Mouse (Mus musculus): ENCODE measurements around the gene Fam107a. TPM values are rescaled to one million over a fixed set of nuclear protein-coding genes. Genes with fewer than 3 reads are reported as not detected.
"Not testable (repeated sequence)": the region's sequence is repeated elsewhere in the genome, so short reads cannot be mapped to it uniquely, and the experiment has no call there.

Gene Fam107a
- total and polyA plus RNA-seq, 2 experiments from 2014 or later, result 2.8 to 23.5 TPM

GRCm38 (mm10) chr14:8306884-8307283 is 10.9 kb downstream of the Fam107a start:
- Histone ChIP-seq H3K4me2 (ENCODE audit: low read depth) (no peak overlapping the region), H3K4me1 (ENCODE audit: insufficient read depth) (no peaks in the 10 kb centered on the region), H3K4me3 (ENCODE audit: low read depth, low read length) (no peak overlapping the region), H3K27ac (ENCODE audit: low read depth, low read length) (no peak overlapping the region), H3K27me3 (ENCODE audit: insufficient read depth, low read length) (no peaks in the 10 kb centered on the region), H3K9ac (no peak overlapping the region), H3K36me3 (ENCODE audit: insufficient read depth) (no peaks in the 10 kb centered on the region), H3K9me3 (ENCODE audit: low read length) (no peaks in the 10 kb centered on the region)
- ATAC-seq (no peak), DNase-seq (no peak)
- 88% methylated on average over 6 of the region's 6 CpGs for WGBS
- TF ChIP-seq CTCF (IDR thresholded peaks at IDR 0.05; ENCODE audit: low read depth), result no peak

GRCm38 (mm10) chr14:8305014-8305413 is 12.8 kb downstream of the Fam107a start:
- DNase-seq (no peak), ATAC-seq (peak; percentile 45; the same call in 1 of the 2 replicates)
- Histone ChIP-seq H3K27me3 (ENCODE audit: insufficient read depth, low read length) (no peaks in the 10 kb centered on the region), H3K4me2 (ENCODE audit: low read depth) (no peak overlapping the region), H3K27ac (ENCODE audit: low read depth, low read length) (no peak overlapping the region), H3K9ac (no peak overlapping the region), H3K4me3 (ENCODE audit: low read depth, low read length) (no peak overlapping the region), H3K36me3 (ENCODE audit: insufficient read depth) (no peaks in the 10 kb centered on the region), H3K4me1 (ENCODE audit: insufficient read depth) (no peaks in the 10 kb centered on the region), H3K9me3 (ENCODE audit: low read length) (no peaks in the 10 kb centered on the region)
- 58% methylated on average over 3 of the region's 3 CpGs for WGBS
- no peak for TF ChIP-seq CTCF (IDR thresholded peaks at IDR 0.05; ENCODE audit: low read depth)

GRCm38 (mm10) chr14:8304082-8304481 is 13.7 kb downstream of the Fam107a start:
- Histone ChIP-seq H3K9me3 (ENCODE audit: low read length) (no peaks in the 10 kb centered on the region), H3K9ac (no peak overlapping the region), H3K4me1 (ENCODE audit: insufficient read depth) (no peaks in the 10 kb centered on the region), H3K36me3 (ENCODE audit: insufficient read depth) (no peaks in the 10 kb centered on the region), H3K27me3 (ENCODE audit: insufficient read depth, low read length) (no peaks in the 10 kb centered on the region), H3K4me2 (ENCODE audit: low read depth) (no peak overlapping the region), H3K4me3 (ENCODE audit: low read depth, low read length) (no peak overlapping the region), H3K27ac (ENCODE audit: low read depth, low read length) (no peak overlapping the region)
- no peak for TF ChIP-seq CTCF (IDR thresholded peaks at IDR 0.05; ENCODE audit: low read depth)
- ATAC-seq, result no peak
- DNase-seq, result no peak

- Histone ChIP-seq H3K4me3 (ENCODE audit: low read depth, low read length) (no peak overlapping the region), H3K27me3 (ENCODE audit: insufficient read depth, low read length) (no peaks in the 10 kb centered on the region), H3K9me3 (ENCODE audit: low read length) (no peaks in the 10 kb centered on the region), H3K27ac (ENCODE audit: low read depth, low read length) (no peak overlapping the region), H3K4me1 (ENCODE audit: insufficient read depth) (no peaks in the 10 kb centered on the region), H3K36me3 (ENCODE audit: insufficient read depth) (no peaks in the 10 kb centered on the region), H3K9ac (no peak overlapping the region), H3K4me2 (ENCODE audit: low read depth) (no peak overlapping the region)
- WGBS, result 12% methylated on average over 10 of the region's 10 CpGs
- ATAC-seq, result no peak; the same call in 1 of the 2 replicates
- no peak for TF ChIP-seq CTCF (IDR thresholded peaks at IDR 0.05; ENCODE audit: low read depth)
- no peak for DNase-seq
These were observed 15.1 kb downstream of the Fam107a start for GRCm38 (mm10) chr14:8302687-8303086.

- H3K27ac ChIP-seq (ENCODE audit: low read depth, low read length), result no peak overlapping the region
- ATAC-seq (no peak), DNase-seq (no peak)
- H3K4me3 ChIP-seq (ENCODE audit: low read depth, low read length), result no peak overlapping the region
- H3K36me3 ChIP-seq (ENCODE audit: insufficient read depth), result no peaks in the 10 kb centered on the region
- no peaks in the 10 kb centered on the region for H3K9me3 ChIP-seq (ENCODE audit: low read length)
- no peaks in the 10 kb centered on the region for H3K27me3 ChIP-seq (ENCODE audit: insufficient read depth, low read length)
- no peak overlapping the region for H3K9ac ChIP-seq
- peak; percentile 56 for TF ChIP-seq CTCF (IDR thresholded peaks at IDR 0.05; ENCODE audit: low read depth)
- no peak overlapping the region for H3K4me2 ChIP-seq (ENCODE audit: low read depth)
- WGBS, result 33% methylated on average over 8 of the region's 8 CpGs
- H3K4me1 ChIP-seq (ENCODE audit: insufficient read depth), result no peaks in the 10 kb centered on the region
These were observed 17.5 kb downstream of the Fam107a start for GRCm38 (mm10) chr14:8300281-8300680.

- Histone ChIP-seq H3K4me1 (ENCODE audit: insufficient read depth) (no peaks in the 10 kb centered on the region), H3K36me3 (ENCODE audit: insufficient read depth) (no peaks in the 10 kb centered on the region)
- no peak for DNase-seq
These were observed 19.9 kb downstream of the Fam107a start for GRCm38 (mm10) chr14:8297889-8298293.

GRCm38 (mm10) chr14:8294257-8294656 is 23.6 kb downstream of the Fam107a start:
- Histone ChIP-seq H3K9ac (no peak overlapping the region), H3K4me1 (ENCODE audit: insufficient read depth) (no peaks in the 10 kb centered on the region), H3K4me2 (ENCODE audit: low read depth) (no peak overlapping the region), H3K27me3 (ENCODE audit: insufficient read depth, low read length) (no peaks in the 10 kb centered on the region), H3K27ac (ENCODE audit: low read depth, low read length) (no peak overlapping the region), H3K36me3 (ENCODE audit: insufficient read depth) (no peaks in the 10 kb centered on the region), H3K4me3 (ENCODE audit: low read depth, low read length) (no peak overlapping the region), H3K9me3 (ENCODE audit: low read length) (no peaks in the 10 kb centered on the region)
- TF ChIP-seq CTCF (IDR thresholded peaks at IDR 0.05; ENCODE audit: low read depth), result no peak
- ATAC-seq (no peak), DNase-seq (no peak)
- 89% methylated on average over 1 of the region's 1 CpGs for WGBS

More at GRCm38 (mm10) chr14:8297889-8298293, 19.9 kb downstream of the Fam107a start:
- WGBS, result 65% methylated on average over 5 of the region's 5 CpGs
- Histone ChIP-seq H3K4me2 (ENCODE audit: low read depth) (no peak overlapping the region), H3K9ac (no peak overlapping the region), H3K27me3 (ENCODE audit: insufficient read depth, low read length) (no peaks in the 10 kb centered on the region), H3K27ac (ENCODE audit: low read depth, low read length) (no peak overlapping the region), H3K4me3 (ENCODE audit: low read depth, low read length) (no peak overlapping the region), H3K9me3 (ENCODE audit: low read length) (no peaks in the 10 kb centered on the region)
- TF ChIP-seq CTCF (IDR thresholded peaks at IDR 0.05; ENCODE audit: low read depth), result no peak
- ATAC-seq, result no peak

GRCm38 (mm10) chr14:8286595-8286994 is 31.2 kb downstream of the Fam107a start:
- not testable (repeated sequence) for H3K4me2 ChIP-seq (ENCODE audit: low read depth); H3K27ac ChIP-seq (ENCODE audit: low read depth, low read length); H3K4me1 ChIP-seq (ENCODE audit: insufficient read depth); H3K9me3 ChIP-seq (ENCODE audit: low read length); H3K4me3 ChIP-seq (ENCODE audit: low read depth, low read length); H3K9ac ChIP-seq; H3K27me3 ChIP-seq (ENCODE audit: insufficient read depth, low read length); H3K36me3 ChIP-seq (ENCODE audit: insufficient read depth); DNase-seq
- WGBS, result 82% methylated on average over 5 of the region's 5 CpGs
- 0 out of 2 replicates have a peak, but pooled peaks have one; percentile 51 for ATAC-seq

Measured in forebrain, postnatal 0 days (tissue).